Mouse (Mus musculus): ENCODE results near the gene Ndufs8. TPM values are rescaled to one million over a fixed set of nuclear protein-coding genes. Genes with fewer than 3 reads are reported as not detected.

Ndufs8 gene
- polyA plus RNA-seq, 1 experiment from 2014 or later = 417 TPM

DNA sequence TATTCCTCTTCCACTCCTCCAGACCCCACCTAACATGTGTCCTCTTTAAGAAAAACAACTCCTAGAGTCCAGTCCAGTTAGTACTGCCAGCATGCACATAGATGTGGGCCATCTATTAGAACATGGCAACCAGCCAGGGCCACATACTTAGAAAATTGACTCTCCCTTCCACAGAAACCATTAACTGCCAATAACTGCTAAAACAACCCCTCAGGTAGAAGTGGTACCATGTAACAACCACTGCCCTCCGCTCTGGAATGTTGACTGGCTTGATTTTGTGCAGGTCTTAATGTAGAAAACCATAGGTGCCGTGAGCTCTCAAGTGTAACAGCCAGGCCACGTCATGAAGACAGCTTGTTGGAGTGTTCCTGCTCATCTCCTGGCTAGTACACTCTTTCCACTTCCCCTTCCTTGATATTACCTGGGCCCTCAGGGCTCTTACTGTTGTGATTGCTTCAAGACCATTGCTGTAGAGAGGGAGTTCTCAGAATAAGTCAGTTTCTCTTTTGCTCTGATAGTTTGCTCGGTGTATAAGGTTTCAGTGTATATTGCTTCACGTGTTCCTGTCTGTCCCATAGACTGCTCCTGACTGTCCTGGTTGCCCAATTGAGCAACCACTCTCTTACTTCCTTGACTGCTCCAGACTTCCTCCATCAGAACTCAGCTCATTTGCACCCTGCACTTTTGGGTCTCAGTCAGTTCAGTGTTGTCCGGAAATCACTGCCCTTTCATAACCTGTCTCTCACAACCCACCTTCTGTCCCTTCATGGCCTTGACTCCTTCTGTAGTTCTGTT is 32.3 kb downstream of the Ndufs8 start:
- Histone ChIP-seq H3K4me3 (replicated peaks; ENCODE audit: low read depth, low read length) (no peak overlapping the region), H3K9ac (ENCODE audit: low read depth, low read length) (no peak overlapping the region), H3K36me3 (ENCODE audit: insufficient read depth, low read length) (0 out of 2 replicates have a peak, but pooled peaks cover 5% of the 10 kb centered on the region), H3K27me3 (ENCODE audit: insufficient read depth, low read length) (no peaks in the 10 kb centered on the region), H3K4me1 (replicated peaks; ENCODE audit: insufficient read depth, low read length) (no peaks in the 10 kb centered on the region), H3K4me2 (ENCODE audit: low read length) (no peak overlapping the region), H3K27ac (no peak overlapping the region), H3K9me3 (replicated peaks; ENCODE audit: low read length) (no peaks in the 10 kb centered on the region)
- WGBS = 73% methylated on average over 6 of the region's 6 CpGs
- ATAC-seq (replicated peaks; ENCODE audit: low FRiP score, low read depth) (peak; percentile 46; the same call in 1 of the 2 replicates), DNase-seq (ENCODE audit: low spot score) (no peak)
- TF ChIP-seq CTCF (IDR thresholded peaks at IDR 0.05; ENCODE audit: low read depth) = no peak

GRCm38 (mm10) chr19:3875045-3875444 is 37.5 kb downstream of the Ndufs8 start:
- no peak for ATAC-seq (replicated peaks; ENCODE audit: low FRiP score, low read depth)
- H3K4me3 ChIP-seq (replicated peaks; ENCODE audit: low read depth, low read length) = no peak overlapping the region
- WGBS = 81% methylated on average over 7 of the region's 7 CpGs

GRCm38 (mm10) chr19:3872373-3872772 is 40.2 kb downstream of the Ndufs8 start:
- Histone ChIP-seq H3K4me3 (replicated peaks; ENCODE audit: low read depth, low read length) (no peak overlapping the region), H3K4me2 (ENCODE audit: low read length) (no peak overlapping the region), H3K4me1 (replicated peaks; ENCODE audit: insufficient read depth, low read length) (no peaks in the 10 kb centered on the region), H3K9ac (ENCODE audit: low read depth, low read length) (no peak overlapping the region), H3K9me3 (replicated peaks; ENCODE audit: low read length) (no peaks in the 10 kb centered on the region), H3K36me3 (ENCODE audit: insufficient read depth, low read length) (0 out of 2 replicates have a peak, but pooled peaks cover 2% of the 10 kb centered on the region), H3K27ac (no peak overlapping the region), H3K27me3 (ENCODE audit: insufficient read depth, low read length) (no peaks in the 10 kb centered on the region)
- no peak for TF ChIP-seq CTCF (IDR thresholded peaks at IDR 0.05; ENCODE audit: low read depth)
- DNase-seq (ENCODE audit: low spot score) = peak; percentile 21
- ATAC-seq (replicated peaks; ENCODE audit: low FRiP score, low read depth) = no peak
- 57% methylated on average over 4 of the region's 4 CpGs for WGBS

More at GRCm38 (mm10) chr19:3875045-3875444, 37.5 kb downstream of the Ndufs8 start:
- Histone ChIP-seq H3K36me3 (ENCODE audit: insufficient read depth, low read length) (0 out of 2 replicates have a peak, but pooled peaks cover 2% of the 10 kb centered on the region), H3K27ac (no peak overlapping the region), H3K9ac (ENCODE audit: low read depth, low read length) (no peak overlapping the region), H3K27me3 (ENCODE audit: insufficient read depth, low read length) (no peaks in the 10 kb centered on the region), H3K4me1 (replicated peaks; ENCODE audit: insufficient read depth, low read length) (no peaks in the 10 kb centered on the region), H3K4me2 (ENCODE audit: low read length) (no peak overlapping the region), H3K9me3 (replicated peaks; ENCODE audit: low read length) (no peaks in the 10 kb centered on the region)
- no peak for DNase-seq (ENCODE audit: low spot score)
- no peak for TF ChIP-seq CTCF (IDR thresholded peaks at IDR 0.05; ENCODE audit: low read depth)

GRCm38 (mm10) chr19:3871468-3871867 is 41.1 kb downstream of the Ndufs8 start:
- H3K27ac ChIP-seq = no peak overlapping the region
- no peak overlapping the region for H3K4me2 ChIP-seq (ENCODE audit: low read length)
- no peak overlapping the region for H3K4me3 ChIP-seq (replicated peaks; ENCODE audit: low read depth, low read length)
- TF ChIP-seq CTCF (IDR thresholded peaks at IDR 0.05; ENCODE audit: low read depth) = no peak
- DNase-seq (ENCODE audit: low spot score) (no peak), ATAC-seq (replicated peaks; ENCODE audit: low FRiP score, low read depth) (no peak)
- H3K9ac ChIP-seq (ENCODE audit: low read depth, low read length) = no peak overlapping the region
- no peaks in the 10 kb centered on the region for H3K27me3 ChIP-seq (ENCODE audit: insufficient read depth, low read length)
- H3K36me3 ChIP-seq (ENCODE audit: insufficient read depth, low read length) = 0 out of 2 replicates have a peak, but pooled peaks cover 2% of the 10 kb centered on the region
- no peaks in the 10 kb centered on the region for H3K4me1 ChIP-seq (replicated peaks; ENCODE audit: insufficient read depth, low read length)
- H3K9me3 ChIP-seq (replicated peaks; ENCODE audit: low read length) = no peaks in the 10 kb centered on the region

DNA sequence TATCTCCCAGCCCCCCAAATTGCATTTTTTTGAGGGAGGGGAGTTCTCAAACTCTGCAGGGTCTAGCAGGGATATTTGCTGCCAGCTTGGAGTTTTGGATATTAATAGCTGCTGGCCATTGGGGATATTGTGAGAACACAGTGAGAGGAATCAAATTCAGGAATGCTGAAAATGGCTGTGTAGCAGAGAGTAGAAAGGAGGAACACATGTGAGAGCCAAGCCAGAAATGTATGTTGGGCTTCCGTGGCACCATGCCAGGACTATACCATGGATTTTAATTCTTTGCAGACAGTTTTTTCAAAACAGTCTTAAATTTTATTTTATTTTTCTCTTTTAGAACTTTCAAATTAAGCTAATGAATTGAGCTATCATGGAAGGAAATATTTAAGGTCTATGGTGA is 44.3 kb downstream of the Ndufs8 start:
- Histone ChIP-seq H3K36me3 (ENCODE audit: insufficient read depth, low read length) (peaks cover 6% of the 10 kb centered on the region; the same call in 1 of the 2 replicates), H3K9ac (ENCODE audit: low read depth, low read length) (no peak overlapping the region), H3K27me3 (ENCODE audit: insufficient read depth, low read length) (no peaks in the 10 kb centered on the region), H3K4me2 (ENCODE audit: low read length) (no peak overlapping the region), H3K4me3 (replicated peaks; ENCODE audit: low read depth, low read length) (no peak overlapping the region), H3K9me3 (replicated peaks; ENCODE audit: low read length) (no peaks in the 10 kb centered on the region), H3K27ac (no peak overlapping the region), H3K4me1 (replicated peaks; ENCODE audit: insufficient read depth, low read length) (no peaks in the 10 kb centered on the region)
- DNase-seq (ENCODE audit: low spot score) (no peak), ATAC-seq (replicated peaks; ENCODE audit: low FRiP score, low read depth) (no peak)
- TF ChIP-seq CTCF (IDR thresholded peaks at IDR 0.05; ENCODE audit: low read depth) = no peak
- 71% methylated on average over 1 of the region's 1 CpGs for WGBS

GRCm38 (mm10) chr19:3864960-3865359 is 47.6 kb downstream of the Ndufs8 start:
- ATAC-seq (replicated peaks; ENCODE audit: low FRiP score, low read depth) (no peak), DNase-seq (ENCODE audit: low spot score) (no peak)
- Histone ChIP-seq H3K9me3 (replicated peaks; ENCODE audit: low read length) (no peaks in the 10 kb centered on the region), H3K36me3 (ENCODE audit: insufficient read depth, low read length) (peaks cover 6% of the 10 kb centered on the region; the same call in 1 of the 2 replicates), H3K4me1 (replicated peaks; ENCODE audit: insufficient read depth, low read length) (no peaks in the 10 kb centered on the region), H3K4me3 (replicated peaks; ENCODE audit: low read depth, low read length) (no peak overlapping the region), H3K27ac (no peak overlapping the region), H3K4me2 (ENCODE audit: low read length) (no peak overlapping the region), H3K27me3 (ENCODE audit: insufficient read depth, low read length) (no peaks in the 10 kb centered on the region), H3K9ac (ENCODE audit: low read depth, low read length) (no peak overlapping the region)
- peak; percentile 45 for TF ChIP-seq CTCF (IDR thresholded peaks at IDR 0.05; ENCODE audit: low read depth)
- 91% methylated on average over 2 of the region's 2 CpGs for WGBS

All from kidney, postnatal 0 days (tissue).